Mouse (Mus musculus) forebrain, embryonic 13.5 days (tissue): ENCODE results near the gene Crhbp. TPM values are rescaled to one million over a fixed set of nuclear protein-coding genes. Genes with fewer than 3 reads are reported as not detected.

Experiments
- ATAC-seq: fragments of 200-750 bp; cut with Nextera tagmentation; 2 replicates; pipeline ENCODE4 v1.8.0; 2017
- H3K27ac ChIP-seq: fragments of 300-500 bp; sonication (generic); 2 replicates; pipeline ENCODE4 v1.5.1; 2015; ENCODE audit warnings: inconsistent platforms, mild to moderate bottlenecking, moderate library complexity
- H3K27me3 ChIP-seq: fragments of 300-500 bp; sonication (generic); 2 replicates; pipeline ENCODE4 v1.6.1; 2015; ENCODE audit warnings: mild to moderate bottlenecking, inconsistent platforms
- H3K36me3 ChIP-seq: fragments of 300-500 bp; sonication (generic); 2 replicates; pipeline ENCODE4 v1.6.1; 2015; ENCODE audit warnings: mild to moderate bottlenecking, inconsistent platforms; ENCODE audit not compliant: poor library complexity, severe bottlenecking
- H3K4me1 ChIP-seq: fragments of 300-500 bp; sonication (generic); 2 replicates; pipeline ENCODE4 v1.6.1; 2015; ENCODE audit warnings: inconsistent platforms
- H3K4me2 ChIP-seq: fragments of 300-500 bp; sonication (generic); 2 replicates; pipeline ENCODE4 v1.6.1; 2015; ENCODE audit warnings: inconsistent platforms, mild to moderate bottlenecking, moderate library complexity
- H3K4me3 ChIP-seq: fragments of 300-500 bp; sonication (generic); 2 replicates; pipeline ENCODE4 v1.5.1; 2015; ENCODE audit warnings: mild to moderate bottlenecking, inconsistent platforms
- H3K9ac ChIP-seq: fragments of 300-500 bp; sonication (generic); 2 replicates; pipeline ENCODE4 v1.6.1; 2015; ENCODE audit warnings: mild to moderate bottlenecking, inconsistent platforms
- H3K9me3 ChIP-seq: fragments of 300-500 bp; sonication (generic); replicated peaks from 2 replicates; pipeline ENCODE4 v1.6.1; 2016; ENCODE audit warnings: inconsistent platforms
- WGBS: fragments of 180-500 bp; shearing (Covaris S2); methylation state at CpG from one replicate; pipeline ENCODE4 v1.1.7; 2015; 5-methylcytosine and 5-hydroxymethylcytosine counted together
- polyA plus RNA-seq: library from polyadenylated mRNA; unstranded; fragments of >200 nt; fragmentation: Nextera tagmentation; extraction: Ambion mirVana; gene quantifications from 2 replicates; pipeline ENCODE4 v1.2.1, GENCODE M21; 2015

The Crhbp gene
- polyA plus RNA-seq, 1 experiment from 2014 or later = 0.37 TPM

- no peak for ATAC-seq
- peaks cover 12% of the 10 kb centered on the region for H3K27me3 ChIP-seq
- 87% methylated on average over 3 of the region's 3 CpGs for WGBS
These were observed 5.0 kb upstream of the Crhbp start for GRCm38 (mm10) chr13:95449730-95450129.

DNA sequence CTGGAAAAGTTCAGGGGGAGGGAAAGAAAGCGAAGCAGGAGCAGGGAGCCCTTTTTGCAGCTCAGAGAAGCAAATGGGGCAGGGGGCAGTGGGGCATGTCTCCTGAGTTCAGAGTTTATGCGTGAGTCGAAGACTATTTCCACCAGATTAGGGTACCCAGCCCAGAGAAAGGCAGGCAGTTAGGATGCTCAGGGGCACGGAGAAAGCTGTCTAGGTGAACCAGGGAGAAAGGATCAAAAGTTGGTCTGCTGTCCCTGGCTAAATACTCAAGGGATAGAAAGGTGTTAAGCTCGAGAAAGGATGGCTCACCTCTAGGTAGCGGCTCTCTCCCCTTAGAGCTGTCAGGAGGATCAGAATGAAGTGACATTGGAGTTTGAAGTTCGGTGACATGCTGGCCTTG is 433 bp downstream of the Crhbp start:
- Histone ChIP-seq H3K4me2 (peak overlapping the region; percentile 94), H3K36me3 (no peaks in the 10 kb centered on the region), H3K27me3 (peaks cover 28% of the 10 kb centered on the region), H3K4me3 (peak overlapping the region; percentile 45), H3K4me1 (peaks cover 20% of the 10 kb centered on the region), H3K27ac (no peak overlapping the region), H3K9ac (peak overlapping the region; percentile 60; the same call in 1 of the 2 replicates), H3K9me3 (no peaks in the 10 kb centered on the region)
- 15% methylated on average over 7 of the region's 7 CpGs for WGBS
- ATAC-seq = no peak

More at GRCm38 (mm10) chr13:95449730-95450129, 5.0 kb upstream of the Crhbp start:
- Histone ChIP-seq H3K4me3 (no peak overlapping the region), H3K9ac (no peak overlapping the region), H3K36me3 (no peaks in the 10 kb centered on the region), H3K4me1 (0 out of 2 replicates have a peak, but pooled peaks cover under 1% of the 10 kb centered on the region), H3K4me2 (no peak overlapping the region), H3K9me3 (no peaks in the 10 kb centered on the region), H3K27ac (no peak overlapping the region)

- H3K36me3 ChIP-seq = no peaks in the 10 kb centered on the region
- peak; percentile 66 for ATAC-seq
- H3K27me3 ChIP-seq = peaks cover 28% of the 10 kb centered on the region
- under 1% methylated on average over 46 of the region's 46 CpGs for WGBS
- no peak overlapping the region for H3K27ac ChIP-seq
- peak overlapping the region; percentile 94 for H3K4me2 ChIP-seq
- peak overlapping the region; percentile 60 for H3K9ac ChIP-seq
- H3K9me3 ChIP-seq = no peaks in the 10 kb centered on the region
- peak overlapping the region; percentile 45 for H3K4me3 ChIP-seq
- H3K4me1 ChIP-seq = peaks cover 20% of the 10 kb centered on the region
These were observed 1.1 kb downstream of the Crhbp start for GRCm38 (mm10) chr13:95443376-95444233.

GRCm38 (mm10) chr13:95442901-95443300 is 1.8 kb downstream of the Crhbp start:
- 14% methylated on average over 4 of the region's 4 CpGs for WGBS
- Histone ChIP-seq H3K36me3 (no peaks in the 10 kb centered on the region), H3K27ac (no peak overlapping the region), H3K4me3 (peak overlapping the region; percentile 45; the same call in 1 of the 2 replicates), H3K9ac (no peak overlapping the region), H3K27me3 (peaks cover 28% of the 10 kb centered on the region), H3K9me3 (no peaks in the 10 kb centered on the region), H3K4me1 (peaks cover 20% of the 10 kb centered on the region), H3K4me2 (peak overlapping the region; percentile 94)
- no peak for ATAC-seq

DNA sequence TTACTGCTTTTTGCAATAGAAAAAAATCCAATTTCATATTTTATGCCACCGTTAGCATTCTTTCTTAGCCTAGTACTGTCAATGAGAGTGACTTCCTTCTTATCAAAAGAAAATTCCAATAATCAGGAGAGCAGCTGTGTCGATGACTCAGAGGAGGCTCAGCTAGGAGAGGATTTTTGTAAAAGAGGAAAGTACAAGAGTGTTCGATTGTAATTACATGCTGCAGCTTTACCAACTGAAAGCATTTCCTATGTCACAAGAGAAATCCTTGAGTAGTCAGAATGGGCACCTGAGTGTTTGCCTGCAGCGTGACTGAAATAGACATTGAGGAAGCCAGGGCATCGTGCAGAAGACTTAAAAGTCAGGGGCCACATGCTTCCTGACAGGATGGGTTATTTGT is 5.2 kb downstream of the Crhbp start:
- no peak for ATAC-seq
- WGBS = 84% methylated on average over 5 of the region's 5 CpGs
- peaks cover 15% of the 10 kb centered on the region for H3K27me3 ChIP-seq
- no peak overlapping the region for H3K27ac ChIP-seq
- no peak overlapping the region for H3K4me2 ChIP-seq
- H3K36me3 ChIP-seq = no peaks in the 10 kb centered on the region
- no peak overlapping the region for H3K9ac ChIP-seq
- no peaks in the 10 kb centered on the region for H3K9me3 ChIP-seq
- H3K4me3 ChIP-seq = no peak overlapping the region
- peaks cover 18% of the 10 kb centered on the region for H3K4me1 ChIP-seq

GRCm38 (mm10) chr13:95431760-95432159 is 13.0 kb downstream of the Crhbp start:
- ATAC-seq = no peak
- peaks cover 5% of the 10 kb centered on the region; the same call in 1 of the 2 replicates for H3K4me1 ChIP-seq

DNA sequence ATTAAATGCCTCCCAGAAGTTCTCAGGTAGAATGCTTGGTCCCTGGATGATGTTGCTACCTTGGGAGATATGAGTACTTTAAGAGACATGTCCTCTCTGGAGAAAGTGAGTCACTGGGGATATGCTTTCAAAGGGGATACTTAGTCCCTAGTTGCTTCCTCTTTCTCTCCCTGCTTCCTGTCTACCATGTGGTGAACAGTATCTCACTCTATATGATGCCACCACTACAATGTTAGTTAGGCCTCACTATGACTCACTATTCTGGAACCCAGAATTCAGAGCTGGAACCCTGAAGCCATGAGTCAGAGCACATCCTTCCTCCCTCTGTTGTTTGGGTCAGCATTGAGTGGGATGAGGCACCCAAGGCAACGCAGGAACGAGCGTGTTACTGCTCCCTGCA is 17.2 kb downstream of the Crhbp start:
- Histone ChIP-seq H3K9ac (no peak overlapping the region), H3K4me1 (peaks cover 16% of the 10 kb centered on the region), H3K4me2 (no peak overlapping the region), H3K27me3 (no peaks in the 10 kb centered on the region), H3K9me3 (no peaks in the 10 kb centered on the region), H3K4me3 (no peak overlapping the region), H3K36me3 (no peaks in the 10 kb centered on the region), H3K27ac (no peak overlapping the region)
- WGBS = 86% methylated on average over 3 of the region's 3 CpGs
- no peak for ATAC-seq

More at GRCm38 (mm10) chr13:95431760-95432159, 13.0 kb downstream of the Crhbp start:
- WGBS = 86% methylated on average over 10 of the region's 10 CpGs
- no peaks in the 10 kb centered on the region for H3K36me3 ChIP-seq
- H3K4me2 ChIP-seq = no peak overlapping the region
- no peak overlapping the region for H3K27ac ChIP-seq
- H3K9ac ChIP-seq = no peak overlapping the region
- no peaks in the 10 kb centered on the region for H3K9me3 ChIP-seq
- no peak overlapping the region for H3K4me3 ChIP-seq
- H3K27me3 ChIP-seq = no peaks in the 10 kb centered on the region

DNA sequence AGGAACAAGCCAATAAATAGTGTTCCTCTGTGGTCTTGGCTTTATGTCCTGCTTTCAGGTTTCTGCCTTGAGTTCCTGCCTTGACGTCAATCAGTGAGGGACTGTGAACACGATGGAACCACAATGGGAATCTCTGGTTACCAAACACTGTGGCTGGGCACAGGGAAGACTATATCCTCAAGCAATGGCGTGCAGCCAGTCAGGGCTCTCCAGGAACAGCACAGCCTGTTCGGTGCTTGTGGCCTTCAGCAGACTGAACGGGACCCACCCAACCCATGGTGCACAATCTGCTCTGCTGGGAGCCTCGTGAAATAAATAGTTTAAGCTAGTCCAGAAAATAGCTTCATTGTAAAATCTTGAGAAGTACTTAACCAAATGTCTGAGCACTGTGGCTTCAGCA is 18.3 kb downstream of the Crhbp start:
- ATAC-seq = no peak
- H3K27me3 ChIP-seq = no peaks in the 10 kb centered on the region
- no peak overlapping the region for H3K27ac ChIP-seq
- H3K36me3 ChIP-seq = no peaks in the 10 kb centered on the region
- H3K9ac ChIP-seq = no peak overlapping the region
- H3K9me3 ChIP-seq = no peaks in the 10 kb centered on the region
- WGBS = 80% methylated on average over 6 of the region's 6 CpGs
- peaks cover 16% of the 10 kb centered on the region for H3K4me1 ChIP-seq
- H3K4me3 ChIP-seq = no peak overlapping the region
- no peak overlapping the region for H3K4me2 ChIP-seq

DNA sequence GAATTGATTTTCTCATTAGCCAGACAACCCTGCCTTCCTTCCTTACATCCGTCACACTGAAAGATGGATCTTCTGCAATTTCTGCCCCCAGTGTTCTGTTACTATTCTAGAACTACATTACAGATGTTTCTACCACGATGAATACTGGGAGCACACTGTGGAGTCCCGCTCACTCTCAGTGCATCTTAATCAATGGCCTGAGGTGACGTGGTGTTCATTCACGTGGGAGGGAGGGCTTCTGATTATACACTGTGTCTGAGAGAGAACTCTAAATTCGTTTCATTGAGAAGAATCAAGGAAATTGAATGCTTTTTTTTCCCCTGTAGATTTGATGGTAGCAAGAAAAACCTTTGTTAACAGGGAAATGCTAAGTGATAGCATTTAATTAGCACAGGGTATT is 19.2 kb downstream of the Crhbp start:
- H3K9ac ChIP-seq = no peak overlapping the region
- peaks cover 16% of the 10 kb centered on the region for H3K4me1 ChIP-seq
- 0 out of 2 replicates have a peak, but pooled peaks have one; percentile 63 for ATAC-seq
- no peaks in the 10 kb centered on the region for H3K27me3 ChIP-seq
- H3K9me3 ChIP-seq = no peaks in the 10 kb centered on the region
- 17% methylated on average over 6 of the region's 6 CpGs for WGBS
- no peaks in the 10 kb centered on the region for H3K36me3 ChIP-seq
- no peak overlapping the region for H3K27ac ChIP-seq
- no peak overlapping the region for H3K4me3 ChIP-seq
- peak overlapping the region; percentile 36 for H3K4me2 ChIP-seq

- 85% methylated on average over 7 of the region's 7 CpGs for WGBS
- Histone ChIP-seq H3K27ac (no peak overlapping the region), H3K4me2 (no peak overlapping the region), H3K36me3 (no peaks in the 10 kb centered on the region), H3K9me3 (no peaks in the 10 kb centered on the region), H3K9ac (no peak overlapping the region), H3K4me3 (no peak overlapping the region), H3K4me1 (peaks cover 16% of the 10 kb centered on the region), H3K27me3 (no peaks in the 10 kb centered on the region)
- ATAC-seq = no peak
These were observed 19.8 kb downstream of the Crhbp start for GRCm38 (mm10) chr13:95424932-95425331.

DNA sequence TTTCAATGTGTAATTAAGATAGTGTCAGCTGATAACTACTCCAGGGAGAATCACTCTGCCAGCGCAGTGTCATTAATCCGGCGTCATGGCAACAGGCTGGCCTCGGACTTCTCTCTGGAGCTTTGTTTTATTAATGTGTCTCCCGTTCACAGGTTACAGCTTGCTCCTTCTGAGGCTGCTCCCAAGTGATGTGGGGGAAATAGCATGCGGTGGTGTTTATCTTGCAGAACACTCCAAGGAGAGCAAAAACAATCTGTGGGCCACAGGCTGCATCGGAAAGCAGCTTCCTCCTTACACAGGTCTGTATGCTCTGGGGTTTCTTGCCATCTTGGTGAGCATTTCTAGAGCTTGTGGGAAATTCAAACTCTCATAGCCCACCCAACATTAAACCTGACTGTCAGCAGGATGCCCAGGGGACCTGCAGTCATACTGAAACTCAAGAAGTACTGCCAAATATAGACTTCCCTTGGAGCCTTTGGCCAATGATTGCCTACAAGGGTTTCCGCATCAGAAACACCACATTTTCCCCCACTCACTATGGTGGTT is 25.4 kb downstream of the Crhbp start:
- 22% methylated on average over 8 of the region's 8 CpGs for WGBS
- Histone ChIP-seq H3K4me2 (peak overlapping the region; percentile 45), H3K36me3 (no peaks in the 10 kb centered on the region), H3K9me3 (no peaks in the 10 kb centered on the region), H3K9ac (no peak overlapping the region; the same call in 1 of the 2 replicates), H3K4me1 (peaks cover 12% of the 10 kb centered on the region), H3K27me3 (no peaks in the 10 kb centered on the region), H3K27ac (peak overlapping the region; percentile 59), H3K4me3 (no peak overlapping the region)
- peak; percentile 79 for ATAC-seq

DNA sequence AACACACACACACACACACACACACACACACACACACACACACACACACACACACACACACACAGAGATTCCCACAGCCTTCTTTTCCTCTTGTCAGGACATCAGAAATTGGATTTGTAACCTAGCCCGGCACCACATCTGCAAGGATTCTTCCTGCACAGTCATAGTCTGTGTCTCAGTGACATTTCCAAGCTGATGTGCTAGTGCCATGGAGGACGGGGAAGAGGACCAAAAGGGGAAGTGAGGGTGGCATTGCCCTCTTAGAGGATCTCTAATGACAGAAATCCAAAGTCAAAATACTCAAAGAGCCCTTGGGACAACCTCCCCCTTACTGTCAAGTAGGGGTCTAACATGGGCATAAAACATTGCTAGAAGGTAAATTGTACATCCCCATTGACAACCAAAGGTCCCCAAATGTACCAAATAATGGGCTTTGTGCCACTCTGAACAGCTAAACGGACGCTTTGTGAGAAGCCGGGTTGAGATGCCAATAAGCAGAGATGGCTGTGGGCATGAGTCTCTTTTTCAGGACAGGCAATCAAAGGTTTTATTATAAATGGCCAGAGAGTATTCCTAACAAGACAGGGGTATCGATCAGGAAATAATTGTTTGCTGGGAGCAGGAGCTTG is 26.0 kb downstream of the Crhbp start:
- Histone ChIP-seq H3K9ac (no peak overlapping the region), H3K4me3 (no peak overlapping the region), H3K4me2 (peak overlapping the region; percentile 45), H3K9me3 (no peaks in the 10 kb centered on the region), H3K4me1 (peaks cover 12% of the 10 kb centered on the region), H3K27ac (peak overlapping the region; percentile 15; the same call in 1 of the 2 replicates), H3K27me3 (no peaks in the 10 kb centered on the region), H3K36me3 (no peaks in the 10 kb centered on the region)
- no peak for ATAC-seq
- 27% methylated on average over 6 of the region's 6 CpGs for WGBS
